Mouse (Mus musculus) C2C12 (cell line): ENCODE data around the gene Ccdc27. TPM values are rescaled to one million over a fixed set of nuclear protein-coding genes. Genes with fewer than 3 reads are reported as not detected.

Source experiments
- H3K27me3 ChIP-seq: one replicate; pipeline ENCODE4 v1.6.1; 2011; ENCODE audit not compliant: control insufficient read depth, insufficient read depth, insufficient read length
- H3K36me3 ChIP-seq: one replicate; pipeline ENCODE4 v1.6.1; 2011; ENCODE audit not compliant: control insufficient read depth, insufficient read depth
- H3K4me3 ChIP-seq: one replicate; pipeline ENCODE4 v1.5.1; 2011; ENCODE audit warnings: mild to moderate bottlenecking, control low read depth; ENCODE audit not compliant: poor library complexity, insufficient read depth, severe bottlenecking
- H3K79me2 ChIP-seq: one replicate; pipeline ENCODE4 v1.6.1; 2011; ENCODE audit not compliant: control insufficient read depth, insufficient read depth
- H3K79me3 ChIP-seq: one replicate; pipeline ENCODE4 v1.6.1; 2011; ENCODE audit warnings: low read depth, control low read depth
- H3ac ChIP-seq: one replicate; pipeline ENCODE3; 2011; ENCODE audit warnings: low read depth; ENCODE audit not compliant: control insufficient read depth, insufficient read length
- CEBPB ChIP-seq: IDR thresholded peaks from one replicate; pipeline ENCODE4 v1.6.1; 2011; ENCODE audit warnings: low read depth, mild to moderate bottlenecking, control low read depth, moderate library complexity
- CTCF ChIP-seq: IDR thresholded peaks from one replicate; pipeline ENCODE4 v1.5.1; 2011; ENCODE audit not compliant: control insufficient read depth, insufficient read depth, insufficient read length
- FOSL1 ChIP-seq: IDR thresholded peaks from one replicate; pipeline ENCODE4 v1.8.0; 2011; ENCODE audit warnings: mild to moderate bottlenecking, low read length; ENCODE audit not compliant: poor library complexity, insufficient read depth, severe bottlenecking
- MAX ChIP-seq: IDR thresholded peaks from one replicate; pipeline ENCODE4 v1.6.1; 2011; ENCODE audit warnings: mild to moderate bottlenecking, control low read depth
- MYOD1 ChIP-seq: IDR thresholded peaks from one replicate; pipeline ENCODE4 v1.6.1; 2011; ENCODE audit warnings: low read depth; ENCODE audit not compliant: control insufficient read depth, insufficient read length
- MYOG ChIP-seq: IDR thresholded peaks from one replicate; pipeline ENCODE4 v1.6.1; 2011; ENCODE audit not compliant: control insufficient read depth, insufficient read length; ENCODE audit errors: extremely low read depth
- USF1 ChIP-seq: IDR thresholded peaks from one replicate; pipeline ENCODE4 v1.6.1; 2011; ENCODE audit warnings: low read depth, mild to moderate bottlenecking, control low read depth, moderate library complexity
- polyA plus RNA-seq: library from polyadenylated mRNA; unstranded; fragments of >200 nt; fragmentation: generic; extraction: Trizol; gene quantifications from one replicate; pipeline ENCODE4 v1.2.1, GENCODE M21; 2012; ENCODE audit warnings: missing spikeins

The Ccdc27 gene
- polyA plus RNA-seq, 1 experiment = not detected

DNA sequence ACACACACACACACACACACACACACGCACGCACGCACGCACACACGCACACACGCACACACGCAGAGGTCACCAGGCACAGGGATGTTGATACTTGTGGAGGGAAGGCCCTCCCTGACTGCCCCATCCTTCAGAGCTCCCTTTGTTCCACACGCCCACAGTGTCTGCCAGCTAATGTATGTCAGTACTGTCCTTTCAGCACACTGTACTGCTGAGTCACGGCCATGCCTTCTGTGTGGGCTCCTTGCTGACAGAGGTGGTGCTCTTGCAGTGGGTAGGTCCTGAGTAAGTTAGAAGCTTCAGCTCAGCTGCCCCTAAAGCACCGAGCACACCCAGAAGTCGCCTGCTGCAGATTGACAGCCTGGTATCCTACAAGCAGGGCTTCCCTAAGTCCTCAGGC is 62.0 kb downstream of the Ccdc27 start:
- Histone ChIP-seq H3K4me3 (no peak overlapping the region), H3ac (no peak overlapping the region), H3K79me2 (peaks cover 35% of the 10 kb centered on the region), H3K79me3 (peaks cover 19% of the 10 kb centered on the region), H3K36me3 (peaks cover 20% of the 10 kb centered on the region), H3K27me3 (no peaks in the 10 kb centered on the region)
- TF ChIP-seq MAX = no peak
- TF ChIP-seq CTCF = no peak
- TF ChIP-seq MYOD1 = no peak
- TF ChIP-seq USF1 = no peak
- TF ChIP-seq FOSL1 = no peak
- TF ChIP-seq CEBPB = no peak
- no peak for TF ChIP-seq MYOG

DNA sequence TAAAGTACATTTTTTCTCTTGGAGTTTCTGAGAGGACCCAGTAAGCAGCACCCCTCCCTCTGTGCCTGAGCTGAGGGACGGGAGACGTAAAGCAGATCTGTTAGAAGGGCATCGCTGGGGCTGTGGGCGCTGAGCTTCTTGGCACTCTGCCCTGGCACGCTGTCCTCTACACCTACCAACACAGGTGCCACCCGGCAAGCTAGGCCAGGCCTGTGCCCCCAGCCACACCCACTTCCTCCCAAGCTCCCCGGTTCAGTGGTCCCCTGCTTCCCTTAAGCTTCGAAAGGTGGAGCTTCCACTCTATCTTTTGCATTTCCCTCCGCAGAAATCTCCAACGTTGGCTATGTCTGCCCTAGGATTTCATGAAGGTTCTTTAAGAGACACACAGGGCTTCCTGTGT is 63.2 kb downstream of the Ccdc27 start:
- Histone ChIP-seq H3K27me3 (no peaks in the 10 kb centered on the region), H3K36me3 (peaks cover 17% of the 10 kb centered on the region), H3K4me3 (no peak overlapping the region), H3K79me3 (peaks cover 23% of the 10 kb centered on the region), H3ac (no peak overlapping the region), H3K79me2 (peaks cover 40% of the 10 kb centered on the region)
- no peak for TF ChIP-seq MAX
- no peak for TF ChIP-seq FOSL1
- TF ChIP-seq CEBPB = no peak
- no peak for TF ChIP-seq MYOD1
- no peak for TF ChIP-seq USF1
- no peak for TF ChIP-seq CTCF
- TF ChIP-seq MYOG = no peak

Other genes starting within 250 kb of the Ccdc27 start
- 39.8 TPM for gene A430005L14Rik, start 85.4 kb downstream of the Ccdc27 start, polyA plus RNA-seq
- 3.2 TPM for gene Dffb, start 67.6 kb downstream of the Ccdc27 start, polyA plus RNA-seq
- 19.8 TPM for gene Cep104, start 67.5 kb downstream of the Ccdc27 start, polyA plus RNA-seq
- 41.7 TPM for gene Lrrc47, start 30.9 kb downstream of the Ccdc27 start, polyA plus RNA-seq
- 2.2 TPM for gene Smim1, start 16.4 kb downstream of the Ccdc27 start, polyA plus RNA-seq
- 0.01 TPM for gene Trp73, start 97.5 kb upstream of the Ccdc27 start, polyA plus RNA-seq
- gene Wrap73, start 99.7 kb upstream of the Ccdc27 start, polyA plus RNA-seq = 21.7 TPM
- gene Tprgl, start 118.0 kb upstream of the Ccdc27 start, polyA plus RNA-seq = 57.3 TPM
- 0.08 TPM for gene Megf6, start 128.1 kb upstream of the Ccdc27 start, polyA plus RNA-seq